Mouse (Mus musculus): Measurements from ENCODE around the gene Nrxn1.

DNA sequence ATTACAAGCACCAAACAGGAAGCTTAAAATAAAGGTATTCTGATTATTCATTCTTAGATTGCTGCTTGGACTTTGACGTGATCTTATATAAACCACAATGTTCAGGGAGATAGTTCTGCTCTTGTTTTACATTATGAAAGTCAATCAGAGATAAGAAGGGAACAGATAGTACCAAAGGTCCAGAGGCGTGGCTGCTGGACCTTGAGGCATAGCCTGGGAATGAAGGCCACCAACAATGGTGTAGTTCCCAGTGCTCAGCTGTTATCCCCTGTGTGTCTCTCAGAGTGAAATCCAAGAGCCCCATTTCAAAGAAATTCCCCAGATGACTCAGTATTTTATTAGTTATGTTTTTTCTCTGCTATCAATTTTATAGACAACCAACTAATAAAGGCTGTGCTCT is 294.2 kb downstream of the Nrxn1 start:
- TF ChIP-seq TAL1 (IDR thresholded peaks at IDR 0.05; ENCODE audit: low read length): no peak
- TF ChIP-seq GATA1 (IDR thresholded peaks at IDR 0.05; ENCODE audit: low read length): no peak

All from erythroblast, embryonic 14.5 days (primary cell).